Comparison of ENCODE assay signal across 11 mouse cellular contexts in the genomic region with DNA sequence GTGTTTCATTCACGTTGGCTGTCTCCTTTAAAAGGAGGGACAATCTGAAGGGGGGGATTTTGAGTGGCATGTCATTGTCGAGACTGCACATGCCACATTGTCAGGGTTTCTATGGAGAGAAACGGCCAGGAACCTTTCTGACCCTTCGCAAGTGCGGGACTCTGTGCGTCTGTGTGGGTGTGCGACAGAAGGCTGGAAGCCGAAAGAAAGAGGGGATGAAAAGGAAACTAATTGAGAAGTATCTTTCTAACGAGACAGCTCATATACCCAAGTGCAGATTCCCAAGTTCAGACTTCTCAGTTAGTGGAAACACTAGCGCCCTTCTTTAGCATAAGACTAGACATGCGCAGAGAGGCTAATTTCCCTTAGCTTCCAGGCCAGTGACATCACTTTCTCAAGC.
DNase-seq lines count a peak whose midpoint lies in the region; ATAC-seq and TF ChIP-seq lines count a peak whose summit lies in the region.
"Had no signal": no experiment of that assay in that cellular context is flagged by ENCODE, and none has a peak within 500 bp of the region (broad histone marks: within the 10 kb centered on the region; RNA-seq: fewer than 3 reads in every experiment).

No protein-coding gene starts in this region.

- no peak overlapping the region for H3K9ac ChIP-seq in lung, postnatal 0 days (replicated peaks; ENCODE audit: low read depth)
- no peak overlapping the region for H3K9ac ChIP-seq in forebrain, embryonic 12.5 days
- 0 out of 2 replicates have a peak overlapping the region, but pooled peaks have one; percentile 5 for H3K9ac ChIP-seq in midbrain, embryonic 11.5 days (ENCODE audit: low read length)

- TF ChIP-seq EP300 in lung, postnatal 0 days (IDR thresholded peaks at IDR 0.05): no peak

- 57% methylated on average over 11 of the region's 11 CpGs for WGBS in lung, postnatal 0 days
- WGBS in forebrain, embryonic 12.5 days: 15% methylated on average over 11 of the region's 11 CpGs
- WGBS in midbrain, embryonic 11.5 days: 14% methylated on average over 11 of the region's 11 CpGs

- no peaks in the 10 kb centered on the region for H3K36me3 ChIP-seq in lung, postnatal 0 days (ENCODE audit: insufficient read depth, low read length)
- no peaks in the 10 kb centered on the region for H3K36me3 ChIP-seq in forebrain, embryonic 12.5 days (replicated peaks)
- H3K36me3 ChIP-seq in midbrain, embryonic 11.5 days (ENCODE audit: control insufficient read depth, insufficient read depth, low read length): no peaks in the 10 kb centered on the region

- H3K4me1 ChIP-seq in lung, postnatal 0 days (ENCODE audit: insufficient read depth, low read depth, low read length): no peaks in the 10 kb centered on the region
- H3K4me1 ChIP-seq in forebrain, embryonic 12.5 days: peaks cover 26% of the 10 kb centered on the region
- H3K4me1 ChIP-seq in midbrain, embryonic 11.5 days (ENCODE audit: control insufficient read depth, insufficient read depth, low read length): peaks cover 14% of the 10 kb centered on the region

- H3K27me3 ChIP-seq in lung, postnatal 0 days (replicated peaks; ENCODE audit: insufficient read depth, low read length): no peaks in the 10 kb centered on the region
- H3K27me3 ChIP-seq in forebrain, embryonic 12.5 days: no peaks in the 10 kb centered on the region
- no peaks in the 10 kb centered on the region for H3K27me3 ChIP-seq in midbrain, embryonic 11.5 days (ENCODE audit: control insufficient read depth, insufficient read depth, low read length)

- ATAC-seq in lung, postnatal 0 days: no peak
- peak; percentile 92 for ATAC-seq in forebrain, embryonic 12.5 days (ENCODE audit: low FRiP score)
- peak; percentile 94 for ATAC-seq in midbrain, embryonic 11.5 days (ENCODE audit: low FRiP score)

- H3K9me3 ChIP-seq in lung, postnatal 0 days (ENCODE audit: low read length): no peaks in the 10 kb centered on the region
- 0 out of 2 replicates have a peak, but pooled peaks cover 9% of the 10 kb centered on the region for H3K9me3 ChIP-seq in forebrain, embryonic 12.5 days
- H3K9me3 ChIP-seq in midbrain, embryonic 11.5 days (ENCODE audit: control insufficient read depth, low read length): no peaks in the 10 kb centered on the region

- DNase-seq in lung, postnatal 0 days (ENCODE audit: low spot score): no peak
- DNase-seq in lung, postnatal 25 days (ENCODE audit: low spot score): no peak
- DNase-seq in midbrain, embryonic 11.5 days (ENCODE audit: low spot score, missing footprints): peak; percentile 93
- no peak for DNase-seq in adrenal gland, adult 8-10 months
- DNase-seq in yolk sac, embryonic 10.5 days (ENCODE audit: low spot score): no peak
- DNase-seq in c-Kit-positive CD71-positive TER-119-positive erythroid progenitor cells, embryonic 14.5 days (ENCODE audit: low spot score): no peak
- DNase-seq: adrenal gland, postnatal 14 days; cerebellum, postnatal 14 days; heart, postnatal 36 days; thymus, postnatal 36 days had no signal

- H3K27ac ChIP-seq in lung, postnatal 0 days (ENCODE audit: low read length): no peak overlapping the region
- H3K27ac ChIP-seq in forebrain, embryonic 12.5 days: peak overlapping the region; percentile 36
- peak overlapping the region; percentile 27 for H3K27ac ChIP-seq in midbrain, embryonic 11.5 days (ENCODE audit: low read depth, low read length)

- no peak for TF ChIP-seq CTCF in lung, postnatal 0 days (IDR thresholded peaks at IDR 0.05)

- no peak overlapping the region for H3K4me3 ChIP-seq in lung, postnatal 0 days (ENCODE audit: low read depth, low read length)
- H3K4me3 ChIP-seq in forebrain, embryonic 12.5 days (replicated peaks): no peak overlapping the region; the same call in 1 of the 2 replicates
- H3K4me3 ChIP-seq in midbrain, embryonic 11.5 days (ENCODE audit: low read depth, low read length): 0 out of 2 replicates have a peak overlapping the region, but pooled peaks have one; percentile 17

- peak overlapping the region; percentile 25; the same call in 1 of the 2 replicates for H3K4me2 ChIP-seq in lung, postnatal 0 days (replicated peaks; ENCODE audit: low read depth, low read length)
- peak overlapping the region; percentile 44 for H3K4me2 ChIP-seq in forebrain, embryonic 12.5 days
- peak overlapping the region; percentile 30 for H3K4me2 ChIP-seq in midbrain, embryonic 11.5 days
